Mouse (Mus musculus): ENCODE results near the gene Sema4f.

Gene Sema4f

DNA sequence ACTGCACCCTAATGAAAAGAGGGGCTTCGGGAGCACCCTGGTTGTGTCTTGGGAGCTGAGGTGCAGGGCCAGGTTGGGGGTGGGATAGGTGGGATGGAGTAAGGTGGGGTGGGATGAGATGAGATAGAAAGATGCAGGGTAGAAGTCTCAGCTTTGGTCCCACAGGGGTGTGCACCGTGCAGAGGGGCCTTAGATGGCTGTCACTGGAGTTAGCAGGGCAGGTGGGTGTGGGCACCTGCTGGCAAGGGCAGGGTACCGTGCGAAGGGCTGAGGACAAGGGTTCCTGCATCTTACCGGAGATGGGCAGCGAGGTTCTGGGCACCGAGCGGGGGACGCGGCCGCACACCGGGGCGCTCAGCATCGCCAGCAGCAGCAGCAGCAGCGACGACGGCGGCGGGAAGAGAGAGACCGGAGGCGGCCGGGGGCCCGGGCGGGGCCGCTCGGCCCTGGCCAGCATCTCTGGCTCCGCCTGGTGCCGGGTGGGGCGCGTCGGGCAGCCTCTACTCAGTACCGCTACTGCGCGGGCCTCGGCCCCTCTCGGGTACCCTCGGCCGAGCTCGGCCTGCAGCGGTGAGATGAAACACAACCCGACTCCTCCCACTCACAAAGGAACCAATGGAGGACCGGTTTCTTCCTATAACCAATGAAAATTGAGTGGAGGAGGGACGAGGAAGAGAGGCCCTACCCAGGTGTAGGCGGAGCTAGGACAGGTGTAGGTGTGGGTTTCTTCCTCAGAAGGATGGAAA lies at the start of gene Sema4f:
Gene Sema4f (minus strand): TSS at position 603 of the 746 bp plus-strand sequence.
- in situ Hi-C loops (cut with MboI, MseI), result no loop called here

DNA sequence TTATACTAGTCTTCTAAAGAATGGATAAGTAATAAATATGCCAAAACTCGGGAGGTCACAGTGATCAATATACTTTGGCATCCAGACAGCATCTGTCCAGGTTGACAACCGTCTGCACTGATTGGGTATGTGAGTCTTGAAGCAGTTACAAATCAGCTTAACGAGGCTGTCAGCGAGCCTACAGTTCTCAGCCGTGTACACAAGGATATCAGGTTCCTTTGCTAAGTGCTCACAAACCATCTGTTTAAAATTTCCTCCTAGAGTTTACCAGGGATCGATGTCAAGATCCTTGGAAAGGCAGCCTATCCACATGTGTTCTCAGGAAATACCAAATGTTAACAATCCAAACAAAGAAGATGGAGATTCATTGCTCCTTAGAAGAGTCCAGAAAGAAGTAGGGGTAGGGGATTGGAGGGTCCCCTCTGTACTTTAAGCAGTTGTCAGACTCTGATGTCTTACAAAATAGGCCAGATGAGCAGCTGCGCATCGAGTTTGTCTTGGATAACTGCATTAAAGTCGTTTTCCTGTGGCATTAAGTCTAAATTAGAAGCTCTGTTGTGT lies 47.9 kb upstream of the Sema4f start:
- in situ Hi-C loops (cut with MboI, MseI), result no loop called here

DNA sequence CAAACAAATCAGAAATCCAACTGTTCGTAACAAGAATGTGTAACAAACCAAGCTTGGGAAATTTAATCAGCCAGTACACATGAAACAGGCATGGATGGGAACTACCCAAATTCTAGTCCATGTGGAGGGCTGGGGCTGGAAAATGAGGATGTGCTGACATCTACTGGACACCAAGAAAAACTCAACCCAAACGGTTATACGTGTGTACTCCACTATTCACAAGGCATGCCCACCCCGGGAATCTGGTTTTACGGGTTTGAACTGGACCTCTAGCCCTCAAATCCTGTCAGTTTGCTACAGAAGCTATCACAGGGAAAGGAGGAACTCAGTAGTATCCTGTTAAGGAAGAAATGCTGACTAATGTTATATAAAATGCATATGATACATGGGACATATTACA lies 31.5 kb upstream of the Sema4f start:
- in situ Hi-C loops (cut with MboI, MseI), result loop anchor here in 1 of 2 experiments (10.0 kb wide), 1 partner anchor 226 kb away; no protein-coding TSS in a partner anchor

GRCm38 (mm10) chr6:82969249-82970084 lies 29.9 kb upstream of the Sema4f start:
- in situ Hi-C loops (cut with MboI, MseI), result loop anchor here (5.0 to 10.0 kb wide), 3 partner anchors 47 to 225 kb away; no protein-coding TSS in a partner anchor

- in situ Hi-C loops (cut with MboI, MseI), result no loop called here
Observed at GRCm38 (mm10) chr6:82961664-82962063, 22.1 kb upstream of the Sema4f start.

DNA sequence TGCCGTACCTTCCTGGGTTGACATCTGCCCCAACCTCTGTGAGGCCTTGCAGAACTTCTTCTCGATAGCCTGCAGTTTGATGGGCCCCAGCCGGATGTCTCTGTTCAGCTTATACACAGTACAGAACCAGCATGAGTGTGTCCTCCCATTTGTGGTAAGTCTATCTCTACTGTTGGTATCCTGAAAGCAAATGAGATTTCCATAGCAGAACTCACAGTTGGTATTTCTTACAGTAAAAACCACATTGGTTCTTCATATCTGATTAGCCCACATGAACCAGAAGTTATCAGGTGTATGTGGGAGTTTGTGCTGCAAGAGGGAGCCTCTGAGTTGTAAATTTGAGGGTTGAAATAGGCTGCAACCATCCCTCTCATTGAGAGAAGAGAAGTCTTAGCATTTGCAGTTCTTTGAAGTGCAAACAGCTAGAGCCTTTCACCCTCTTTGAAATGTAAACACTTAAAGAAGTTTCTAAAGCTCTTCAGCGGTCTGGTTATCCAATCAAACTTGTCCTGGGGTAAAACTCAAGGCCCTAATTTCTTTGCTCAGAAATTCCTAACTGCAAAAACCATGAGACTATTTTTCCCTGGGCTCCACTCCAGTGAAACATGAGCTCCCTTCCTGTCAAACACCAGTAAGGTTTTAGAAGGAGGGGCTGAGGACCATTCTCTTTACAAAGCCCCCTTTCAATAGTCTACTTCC lies 17.1 kb upstream of the Sema4f start:
- in situ Hi-C loops (cut with MboI, MseI), result loop anchor here in 1 of 2 experiments (5.0 kb wide), 1 partner anchor 616 kb away; the partner anchor contains the start of gene Stambp

DNA sequence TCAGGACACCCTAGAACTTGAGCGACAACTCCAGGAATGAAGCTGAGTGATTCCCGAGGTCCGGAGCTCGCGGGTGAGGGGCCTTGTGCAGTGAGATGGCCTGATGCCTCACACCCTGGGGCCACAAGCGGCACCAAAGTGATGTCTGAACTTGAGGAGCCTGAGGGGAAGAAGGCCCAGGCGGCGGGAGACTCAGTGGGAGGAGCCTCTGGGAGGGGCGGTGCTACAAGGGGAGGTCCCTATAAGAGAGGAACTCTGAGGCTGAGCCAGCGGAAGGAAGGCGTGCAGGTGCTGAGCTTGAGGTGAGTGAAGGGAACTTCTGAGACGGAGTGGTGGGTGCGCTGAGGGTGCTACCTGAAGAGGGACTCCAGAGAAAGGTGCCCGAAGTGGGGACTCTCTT lies 7.1 kb upstream of the Sema4f start, which contains the start of gene M1ap:
Gene M1ap (plus strand): TSS at position 252 of the 400 bp plus-strand sequence.
- in situ Hi-C loops (cut with MboI, MseI), result no loop called here

- in situ Hi-C loops (cut with MboI, MseI), result no loop called here
Observed at GRCm38 (mm10) chr6:82945750-82946149, 6.2 kb upstream of the Sema4f start.

DNA sequence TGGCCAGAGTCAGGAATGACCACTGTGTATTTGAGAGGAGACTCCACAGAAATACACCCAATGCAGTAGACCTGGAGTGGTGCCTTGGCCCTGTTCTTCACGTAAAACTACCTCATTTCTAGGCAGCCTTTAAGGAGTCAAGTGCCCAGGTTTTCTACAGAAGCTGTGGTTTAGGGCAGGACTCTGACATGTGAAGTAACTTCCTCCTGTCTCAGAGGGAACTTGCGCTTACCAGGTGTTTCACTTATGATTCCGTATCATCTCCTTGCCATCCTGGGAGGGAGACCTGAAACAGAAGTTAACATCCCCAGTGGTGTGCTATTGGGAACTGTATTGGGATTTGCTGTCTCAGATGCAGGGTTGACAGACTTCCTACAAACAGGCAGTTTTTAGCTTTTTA lies 1.2 kb upstream of the Sema4f start:
- in situ Hi-C loops (cut with MboI, MseI), result no loop called here

- in situ Hi-C loops (cut with MboI, MseI), result no loop called here
Observed at GRCm38 (mm10) chr6:82934616-82935230, 4.8 kb downstream of the Sema4f start.

GRCm38 (mm10) chr6:82927617-82928016 lies 12.0 kb downstream of the Sema4f start:
- in situ Hi-C loops (cut with MboI, MseI), result no loop called here

DNA sequence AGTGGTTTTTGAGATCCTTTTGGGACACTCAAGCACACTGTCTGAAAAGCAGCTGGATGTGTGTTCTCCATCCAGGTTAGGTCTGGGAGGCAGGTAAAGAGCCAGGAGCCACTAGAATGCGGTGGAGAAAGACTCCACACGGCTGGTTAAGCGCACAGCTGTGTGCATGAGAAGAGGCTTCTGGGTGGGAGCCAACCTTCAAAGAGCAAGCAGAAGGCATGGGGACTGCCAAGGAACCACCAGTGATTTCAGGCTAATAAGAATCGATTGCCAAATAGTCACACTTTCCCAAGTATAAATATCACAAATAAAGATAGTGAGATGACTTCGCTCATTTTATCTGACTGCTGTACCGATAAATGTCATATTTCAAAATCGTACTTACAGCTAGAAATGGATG lies 13.0 kb downstream of the Sema4f start:
- in situ Hi-C loops (cut with MboI, MseI), result no loop called here

GRCm38 (mm10) chr6:82926106-82926505 lies 13.5 kb downstream of the Sema4f start:
- in situ Hi-C loops (cut with MboI, MseI), result no loop called here

DNA sequence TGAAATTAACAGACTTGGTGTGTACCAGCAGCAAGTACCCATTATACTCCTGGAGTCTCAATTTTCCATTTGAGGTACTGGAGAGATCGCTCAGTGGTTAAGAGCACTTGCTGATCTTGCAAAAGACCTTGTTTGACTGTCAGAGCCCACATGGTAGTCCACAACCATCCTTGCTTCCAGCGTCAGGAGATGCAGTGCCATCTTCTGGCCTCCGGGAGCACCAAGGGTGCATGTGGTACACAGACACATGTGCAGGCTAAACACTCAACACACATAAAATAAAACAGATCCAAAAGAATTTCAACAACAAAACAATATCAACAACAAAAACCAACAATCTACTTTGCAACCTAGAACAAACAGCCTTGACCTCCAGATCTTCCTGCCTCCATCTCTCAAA lies 14.6 kb downstream of the Sema4f start:
- in situ Hi-C loops (cut with MboI, MseI), result no loop called here

DNA sequence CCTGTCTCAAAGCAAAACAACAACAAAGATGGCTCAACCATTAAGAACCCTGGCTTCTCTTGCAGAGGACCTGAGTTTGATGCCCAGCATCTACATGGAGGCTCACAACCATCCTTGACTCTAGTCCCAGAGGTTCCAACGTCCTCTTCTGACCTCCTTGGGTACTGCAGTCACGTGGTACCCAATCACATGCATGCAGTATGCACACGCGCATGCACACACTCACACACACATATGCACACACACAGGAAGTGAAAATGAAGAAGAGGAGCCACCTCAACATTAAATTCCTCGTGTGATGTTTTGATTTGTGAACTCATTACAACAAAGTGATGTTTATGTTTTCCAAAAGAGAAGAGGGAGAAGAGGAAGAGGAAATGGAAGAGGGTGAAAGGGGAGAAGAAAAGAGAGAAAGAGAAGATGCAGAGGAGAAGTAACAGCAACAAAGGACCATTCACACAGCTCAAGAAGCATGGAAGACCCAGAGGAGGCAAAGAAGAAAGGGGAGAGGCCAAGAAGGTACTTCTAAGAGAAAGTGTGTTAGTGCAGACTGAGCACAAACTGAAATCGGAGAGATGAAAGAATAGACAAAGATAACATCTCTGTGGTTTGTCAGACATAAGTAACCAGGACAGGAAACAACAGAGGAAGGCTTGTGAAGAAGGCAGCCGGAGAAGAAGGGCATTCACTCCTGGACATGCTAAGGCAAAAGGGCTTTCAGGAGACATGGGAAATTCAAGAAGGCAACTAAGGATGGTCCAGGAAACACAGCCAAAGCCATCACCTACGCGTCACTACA lies 17.9 kb downstream of the Sema4f start:
- in situ Hi-C loops (cut with MboI, MseI), result loop anchor here in 1 of 2 experiments (5.0 kb wide), 1 partner anchor 46 kb away; no protein-coding TSS in a partner anchor

- in situ Hi-C loops (cut with MboI, MseI), result loop anchor here in 1 of 2 experiments (5.0 kb wide), 2 partner anchors 48 to 358 kb away; no protein-coding TSS in a partner anchor
Observed at GRCm38 (mm10) chr6:82919520-82919919, 20.0 kb downstream of the Sema4f start.

GRCm38 (mm10) chr6:82918371-82918770 lies 21.2 kb downstream of the Sema4f start:
- in situ Hi-C loops (cut with MboI, MseI), result loop anchor here in 1 of 2 experiments (5.0 kb wide), 2 partner anchors 49 to 359 kb away; no protein-coding TSS in a partner anchor

GRCm38 (mm10) chr6:82917778-82918129 lies 21.8 kb downstream of the Sema4f start:
- in situ Hi-C loops (cut with MboI, MseI), result loop anchor here in 1 of 2 experiments (5.0 kb wide), 2 partner anchors 50 to 360 kb away; no protein-coding TSS in a partner anchor

GRCm38 (mm10) chr6:82917076-82917777 lies 22.3 kb downstream of the Sema4f start:
- in situ Hi-C loops (cut with MboI, MseI), result loop anchor here in 1 of 2 experiments (5.0 kb wide), 2 partner anchors 50 to 360 kb away; no protein-coding TSS in a partner anchor

Measured in T-helper 17 cell (primary cell).